Mouse (Mus musculus) embryo, embryonic 11.5 days (tissue): ENCODE results near the gene 4930579F01Rik.

Source experiments
- DNase-seq: peaks from one replicate; pipeline ENCODE4 v3.0.0-alpha.2; 2012; ENCODE audit warnings: low read depth, low spot score

The 4930579F01Rik gene

GRCm38 (mm10) chr3:138193683-138194302 is at the start of gene 4930579F01Rik:
4930579F01Rik (minus strand) TSS chr3:138193825.
- DNase-seq: no peak

- DNase-seq: no peak
These were observed 49.3 kb upstream of the 4930579F01Rik start for GRCm38 (mm10) chr3:138242933-138243332.

GRCm38 (mm10) chr3:138242021-138242726 is 48.5 kb upstream of the 4930579F01Rik start:
- no peak for DNase-seq

- DNase-seq: no peak
These were observed 47.7 kb upstream of the 4930579F01Rik start for GRCm38 (mm10) chr3:138241371-138241770.

- DNase-seq: no peak
These were observed 47.3 kb upstream of the 4930579F01Rik start for GRCm38 (mm10) chr3:138240942-138241341.

- DNase-seq: peak; percentile 16
These were observed 46.8 kb upstream of the 4930579F01Rik start for GRCm38 (mm10) chr3:138240411-138240810.

GRCm38 (mm10) chr3:138239461-138239860 is 45.8 kb upstream of the 4930579F01Rik start:
- no peak for DNase-seq

- DNase-seq: no peak
These were observed 44.4 kb upstream of the 4930579F01Rik start for GRCm38 (mm10) chr3:138238046-138238445.

- DNase-seq: no peak
These were observed 43.0 kb upstream of the 4930579F01Rik start for GRCm38 (mm10) chr3:138236546-138237163.

GRCm38 (mm10) chr3:138231531-138231930 is 37.9 kb upstream of the 4930579F01Rik start:
- DNase-seq: no peak

GRCm38 (mm10) chr3:138230266-138230665 is 36.6 kb upstream of the 4930579F01Rik start:
- no peak for DNase-seq

GRCm38 (mm10) chr3:138229448-138229847 is 35.8 kb upstream of the 4930579F01Rik start:
- DNase-seq: no peak

GRCm38 (mm10) chr3:138227782-138228181 is 34.2 kb upstream of the 4930579F01Rik start:
- no peak for DNase-seq

GRCm38 (mm10) chr3:138227082-138227481 is 33.5 kb upstream of the 4930579F01Rik start:
- DNase-seq: no peak

GRCm38 (mm10) chr3:138226476-138226875 is 32.9 kb upstream of the 4930579F01Rik start:
- DNase-seq: no peak

- DNase-seq: no peak
These were observed 32.2 kb upstream of the 4930579F01Rik start for GRCm38 (mm10) chr3:138225853-138226252.

GRCm38 (mm10) chr3:138225331-138225730 is 31.7 kb upstream of the 4930579F01Rik start:
- no peak for DNase-seq

GRCm38 (mm10) chr3:138224363-138224954 is 30.8 kb upstream of the 4930579F01Rik start:
- DNase-seq: no peak

GRCm38 (mm10) chr3:138222952-138223351 is 29.3 kb upstream of the 4930579F01Rik start:
- peak; percentile 65 for DNase-seq

- DNase-seq: no peak
These were observed 28.9 kb upstream of the 4930579F01Rik start for GRCm38 (mm10) chr3:138222511-138222910.

GRCm38 (mm10) chr3:138221116-138221515 is 27.5 kb upstream of the 4930579F01Rik start:
- no peak for DNase-seq

- no peak for DNase-seq
These were observed 24.1 kb upstream of the 4930579F01Rik start, which contains the start of gene Adh7 for GRCm38 (mm10) chr3:138217631-138218264. Adh7 (plus strand) TSS chr3:138217760.
